Mouse (Mus musculus): Measurements from ENCODE around the gene Bcar3. TPM values are rescaled to one million over a fixed set of nuclear protein-coding genes. Genes with fewer than 3 reads are reported as not detected.

The Bcar3 gene
- total and polyA plus RNA-seq, 3 experiments, result not detected

DNA sequence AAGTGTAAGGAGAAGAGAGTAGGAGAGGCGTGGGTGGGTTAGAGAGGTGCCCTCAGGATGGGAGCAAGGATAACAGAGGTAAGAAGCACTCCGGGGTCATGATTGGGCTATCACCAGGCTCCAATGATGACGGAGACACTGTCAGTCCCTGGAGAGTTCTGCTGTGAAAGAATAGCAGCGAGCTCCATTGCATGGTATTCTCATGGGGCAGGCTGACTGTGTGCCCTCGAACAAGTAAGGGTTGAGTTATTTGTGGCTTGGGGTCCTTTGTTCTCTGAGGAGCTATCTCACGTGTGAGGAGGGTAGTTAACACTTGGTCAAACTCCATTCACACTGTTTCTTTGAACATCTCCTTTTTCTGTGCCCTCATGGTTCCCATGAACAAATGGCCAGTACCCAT lies 113.8 kb downstream of the Bcar3 start:
- Histone ChIP-seq H3K4me1 (ENCODE audit: control insufficient read depth in 1 of 2, insufficient read depth in 2 of 2, low read length in 2 of 2) (no peaks in the 10 kb centered on the region), H3K27ac (ENCODE audit: control insufficient read depth, low read depth, low read length) (no peak overlapping the region), H3K79me2 (ENCODE audit: control insufficient read depth, insufficient read depth, low read length, poor library complexity) (no peaks in the 10 kb centered on the region), H3K27me3 (ENCODE audit: control insufficient read depth in 1 of 2, insufficient read depth in 2 of 2, low read length in 2 of 2) (no peaks in the 10 kb centered on the region), H3K9me3 (replicated peaks; ENCODE audit: insufficient read depth, low read length) (no peaks in the 10 kb centered on the region), H3K9ac (ENCODE audit: control insufficient read depth, low read depth, low read length, poor library complexity, severe bottlenecking) (no peak overlapping the region), H3K36me3 (ENCODE audit: control insufficient read depth in 1 of 2, insufficient read depth in 2 of 2, low read length in 2 of 2) (no peaks in the 10 kb centered on the region), H3K4me3 (ENCODE audit: control insufficient read depth in 1 of 2, insufficient read depth in 1 of 2, low read depth in 2 of 2, low read length in 2 of 2) (no peak overlapping the region)
- no peak for DNase-seq (ENCODE audit: low read depth, low spot score)
- no peak for TF ChIP-seq BHLHE40 (IDR thresholded peaks at IDR 0.05; ENCODE audit: borderline replicate concordance, low read depth, low read length)
- no peak for TF ChIP-seq MYB (IDR thresholded peaks at IDR 0.05; ENCODE audit: low read depth, low read length)
- TF ChIP-seq UBTF (IDR thresholded peaks at IDR 0.05; ENCODE audit: borderline replicate concordance, insufficient read depth, low read depth, low read length), result no peak
- no peak for TF ChIP-seq ZC3H11A (IDR thresholded peaks at IDR 0.05; ENCODE audit: low read depth, low read length)
- no peak for TF ChIP-seq MXI1 (IDR thresholded peaks at IDR 0.05; ENCODE audit: low read depth, low read length)
- no peak for TF ChIP-seq ETS1 (IDR thresholded peaks at IDR 0.05; ENCODE audit: low read depth, low read length)
- no peak for TF ChIP-seq ZNF384 (IDR thresholded peaks at IDR 0.05; ENCODE audit: low read depth, low read length)
- no peak for TF ChIP-seq CTCF (IDR thresholded peaks at IDR 0.05 in 2 of 3, conservative IDR thresholded peaks at IDR 0.05 in 1 of 3; ENCODE audit: control insufficient read depth in 1 of 3, insufficient read depth in 1 of 3, low read depth in 2 of 3, low read length in 3 of 3, poor library complexity in 1 of 3, severe bottlenecking in 1 of 3)
- no peak for TF ChIP-seq SMC3 (IDR thresholded peaks at IDR 0.05; ENCODE audit: low read depth, low read length)
- TF ChIP-seq EP300 (IDR thresholded peaks at IDR 0.05; ENCODE audit: low read depth in 1 of 2, low read length in 2 of 2), result no peak

DNA sequence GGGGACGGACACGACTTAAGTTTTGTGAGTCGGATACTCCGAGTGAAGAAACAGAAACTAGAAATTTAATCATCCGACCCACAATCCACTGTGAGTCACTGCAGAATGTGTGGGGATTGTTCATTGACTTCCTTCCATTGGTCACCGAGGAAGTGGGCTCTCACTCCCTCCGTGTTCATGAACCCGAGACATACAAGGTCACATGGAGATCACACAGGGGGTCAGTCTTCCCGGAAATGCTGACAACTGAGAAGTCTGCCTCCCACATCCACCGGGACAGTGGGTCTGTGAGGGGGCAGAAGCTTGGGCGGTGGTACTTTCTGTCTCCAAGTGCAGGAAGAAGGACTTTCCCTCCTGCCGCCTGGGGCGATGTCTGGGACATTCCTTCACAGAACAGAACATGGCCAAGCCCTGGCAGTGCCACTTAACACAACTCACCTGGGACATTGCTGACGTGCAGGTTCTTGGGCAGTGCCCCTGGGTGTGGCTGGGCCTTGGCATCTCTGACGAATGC lies 114.9 kb downstream of the Bcar3 start:
- no peak overlapping the region for H3K27ac ChIP-seq (ENCODE audit: control insufficient read depth, low read depth, low read length)
- no peaks in the 10 kb centered on the region for H3K9me3 ChIP-seq (replicated peaks; ENCODE audit: insufficient read depth, low read length)
- H3K9ac ChIP-seq (ENCODE audit: control insufficient read depth, low read depth, low read length, poor library complexity, severe bottlenecking), result no peak overlapping the region
- no peaks in the 10 kb centered on the region for H3K79me2 ChIP-seq (ENCODE audit: control insufficient read depth, insufficient read depth, low read length, poor library complexity)
- H3K4me3 ChIP-seq (ENCODE audit: control insufficient read depth in 1 of 2, insufficient read depth in 1 of 2, low read depth in 2 of 2, low read length in 2 of 2), result no peak overlapping the region
- no peaks in the 10 kb centered on the region for H3K36me3 ChIP-seq (ENCODE audit: control insufficient read depth in 1 of 2, insufficient read depth in 2 of 2, low read length in 2 of 2)
- H3K4me1 ChIP-seq (ENCODE audit: control insufficient read depth in 1 of 2, insufficient read depth in 2 of 2, low read length in 2 of 2), result no peaks in the 10 kb centered on the region
- DNase-seq (ENCODE audit: low read depth, low spot score), result no peak
- TF ChIP-seq SMC3 (IDR thresholded peaks at IDR 0.05; ENCODE audit: low read depth, low read length) (no peak), TBP (IDR thresholded peaks at IDR 0.05; ENCODE audit: low read depth, low read length) (no peak), UBTF (IDR thresholded peaks at IDR 0.05; ENCODE audit: borderline replicate concordance, insufficient read depth, low read depth, low read length) (no peak), BHLHE40 (IDR thresholded peaks at IDR 0.05; ENCODE audit: borderline replicate concordance, low read depth, low read length) (no peak), RAD21 (IDR thresholded peaks at IDR 0.05; ENCODE audit: low read depth, low read length) (no peak), HCFC1 (IDR thresholded peaks at IDR 0.05; ENCODE audit: low read depth, low read length) (no peak), GABPA (IDR thresholded peaks at IDR 0.05; ENCODE audit: low read depth, low read length) (no peak), NRF1 (IDR thresholded peaks at IDR 0.05; ENCODE audit: insufficient read depth, low read depth, low read length, poor library complexity, severe bottlenecking) (no peak), POLR2A (IDR thresholded peaks at IDR 0.05; ENCODE audit: control insufficient read depth in 1 of 2, insufficient read depth in 1 of 2, low read depth in 1 of 2, low read length in 2 of 2, poor library complexity in 1 of 2) (no peak), JUND (IDR thresholded peaks at IDR 0.05; ENCODE audit: low read depth, low read length) (no peak), ZNF384 (IDR thresholded peaks at IDR 0.05; ENCODE audit: low read depth, low read length) (no peak), POLR2AphosphoS5 (IDR thresholded peaks at IDR 0.05; ENCODE audit: borderline replicate concordance, low read depth, low read length) (no peak), CHD1 (IDR thresholded peaks at IDR 0.05; ENCODE audit: low read depth, low read length) (no peak), KAT2A (conservative IDR thresholded peaks at IDR 0.05; ENCODE audit: low read depth, low read length) (no peak), SIN3A (IDR thresholded peaks at IDR 0.05; ENCODE audit: low read length) (no peak), MAX (IDR thresholded peaks at IDR 0.05; ENCODE audit: low read length) (no peak), MXI1 (IDR thresholded peaks at IDR 0.05; ENCODE audit: low read depth, low read length) (no peak), MAZ (IDR thresholded peaks at IDR 0.05; ENCODE audit: low read depth, low read length) (no peak), CTCF (IDR thresholded peaks at IDR 0.05 in 2 of 3, conservative IDR thresholded peaks at IDR 0.05 in 1 of 3; ENCODE audit: control insufficient read depth in 1 of 3, insufficient read depth in 1 of 3, low read depth in 2 of 3, low read length in 3 of 3, poor library complexity in 1 of 3, severe bottlenecking in 1 of 3) (no peak)
- no peaks in the 10 kb centered on the region for H3K27me3 ChIP-seq (ENCODE audit: control insufficient read depth in 1 of 2, insufficient read depth in 2 of 2, low read length in 2 of 2)

All from MEL (cell line).